Mouse (Mus musculus) megakaryocyte, embryonic 14.5 days (primary cell): ENCODE data around the gene Pign. TPM values are rescaled to one million over a fixed set of nuclear protein-coding genes. Genes with fewer than 3 reads are reported as not detected.

Experiments used
- H3K27me3 ChIP-seq: replicated peaks from 2 replicates; pipeline ENCODE3; 2012; ENCODE audit warnings: inconsistent platforms
- H3K36me3 ChIP-seq: replicated peaks from 2 replicates; pipeline ENCODE3; 2012; ENCODE audit warnings: low read length, inconsistent platforms, mixed read lengths
- H3K4me1 ChIP-seq: 2 replicates; pipeline ENCODE4 v1.6.1; 2012; ENCODE audit warnings: inconsistent platforms
- H3K4me3 ChIP-seq: replicated peaks from 2 replicates; pipeline ENCODE3; 2012; ENCODE audit warnings: moderate library complexity, mild to moderate bottlenecking, inconsistent platforms
- H3K9me3 ChIP-seq: 2 replicates; pipeline ENCODE4 v1.6.1; 2012; ENCODE audit warnings: inconsistent platforms
- FLI1 ChIP-seq: IDR thresholded peaks from 2 replicates; pipeline ENCODE4 v1.6.1; 2012; ENCODE audit warnings: low read length, inconsistent platforms, mixed read lengths
- GATA1 ChIP-seq: IDR thresholded peaks from 3 replicates; pipeline ENCODE4 v1.6.1; 2012; ENCODE audit warnings: mixed read lengths, low read length, inconsistent platforms, borderline replicate concordance
- polyA plus RNA-seq: library from polyadenylated mRNA; stranded (reverse); fragments of >175 nt; gene quantifications from 2 replicates; pipeline ENCODE4 v1.2.3, GENCODE M21; 2012; ENCODE audit warnings: low replicate concordance; ENCODE audit not compliant: insufficient read depth

Pign gene
- polyA plus RNA-seq, 1 experiment, result 1.9 TPM

DNA sequence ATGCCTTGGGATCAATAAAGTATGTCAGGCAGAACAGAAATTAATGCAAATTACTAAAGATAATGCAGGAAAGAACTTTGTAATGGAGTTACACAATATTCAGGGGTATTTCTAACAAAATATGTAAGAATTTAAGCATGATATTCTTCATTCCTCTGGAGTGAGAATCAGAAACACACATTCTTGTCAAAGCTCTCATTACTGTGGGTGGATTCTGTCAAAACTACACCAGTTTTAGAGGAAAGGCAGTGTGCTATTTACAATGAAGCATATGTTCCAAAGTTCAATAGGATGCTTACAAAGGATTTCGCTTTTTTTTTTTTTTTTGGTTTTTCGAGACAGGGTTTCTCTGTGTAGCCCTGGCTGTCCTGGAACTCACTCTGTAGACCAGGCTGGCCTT, 82.6 kb downstream of the Pign start:
- Histone ChIP-seq H3K4me1 (no peaks in the 10 kb centered on the region), H3K36me3 (peaks cover 77% of the 10 kb centered on the region), H3K9me3 (no peaks in the 10 kb centered on the region), H3K27me3 (no peaks in the 10 kb centered on the region), H3K4me3 (no peak overlapping the region)
- no peak for TF ChIP-seq GATA1
- no peak for TF ChIP-seq FLI1

DNA sequence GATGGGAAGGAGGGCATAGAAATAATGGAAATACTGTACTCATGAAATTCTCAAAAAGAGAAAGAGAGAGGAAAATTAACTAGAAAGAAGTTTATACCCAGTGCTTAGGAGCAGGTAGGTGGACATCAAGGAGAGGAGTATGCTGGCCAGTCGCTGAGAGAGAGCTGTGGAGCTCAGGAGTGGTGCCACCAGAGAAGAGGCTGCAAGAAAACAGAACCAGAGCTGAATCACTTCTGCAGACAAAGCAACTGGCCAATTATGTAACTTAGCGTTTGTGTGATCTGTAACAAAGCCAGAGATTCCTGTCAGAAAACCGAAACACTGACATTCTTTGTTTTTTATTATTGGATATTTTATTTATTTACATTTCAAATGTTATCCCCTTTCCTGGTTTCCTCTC, 97.4 kb downstream of the Pign start:
- H3K36me3 ChIP-seq, result peaks cover 49% of the 10 kb centered on the region
- TF ChIP-seq FLI1 (no peak), GATA1 (no peak)

DNA sequence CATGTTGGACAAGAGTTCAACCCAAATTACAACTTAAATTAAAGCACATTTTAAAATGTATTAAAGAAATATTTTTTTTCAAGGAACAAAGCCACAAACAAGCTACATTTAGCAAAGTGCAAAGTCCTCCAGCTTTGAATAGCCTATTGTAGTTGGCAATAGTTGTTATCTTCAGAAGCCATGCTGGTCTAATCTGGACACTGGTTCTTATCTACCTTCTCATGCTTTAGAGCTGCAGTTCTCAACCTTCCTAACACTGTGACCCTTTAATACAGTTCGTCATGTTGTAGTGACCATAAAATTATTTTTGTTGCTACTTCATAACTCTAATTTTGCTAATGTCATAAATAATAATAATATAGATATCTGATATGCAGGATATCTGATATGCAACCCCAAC, 99.2 kb downstream of the Pign start:
- Histone ChIP-seq H3K27me3 (no peaks in the 10 kb centered on the region), H3K4me3 (no peak overlapping the region), H3K36me3 (peaks cover 64% of the 10 kb centered on the region), H3K4me1 (no peaks in the 10 kb centered on the region), H3K9me3 (peaks cover 2% of the 10 kb centered on the region; the same call in 1 of the 2 replicates)
- TF ChIP-seq FLI1 (no peak), GATA1 (no peak)

More for the DNA sequence above, 97.4 kb downstream of the Pign start:
- Histone ChIP-seq H3K4me1 (no peaks in the 10 kb centered on the region), H3K27me3 (no peaks in the 10 kb centered on the region), H3K4me3 (no peak overlapping the region), H3K9me3 (peaks cover 2% of the 10 kb centered on the region; the same call in 1 of the 2 replicates)

DNA sequence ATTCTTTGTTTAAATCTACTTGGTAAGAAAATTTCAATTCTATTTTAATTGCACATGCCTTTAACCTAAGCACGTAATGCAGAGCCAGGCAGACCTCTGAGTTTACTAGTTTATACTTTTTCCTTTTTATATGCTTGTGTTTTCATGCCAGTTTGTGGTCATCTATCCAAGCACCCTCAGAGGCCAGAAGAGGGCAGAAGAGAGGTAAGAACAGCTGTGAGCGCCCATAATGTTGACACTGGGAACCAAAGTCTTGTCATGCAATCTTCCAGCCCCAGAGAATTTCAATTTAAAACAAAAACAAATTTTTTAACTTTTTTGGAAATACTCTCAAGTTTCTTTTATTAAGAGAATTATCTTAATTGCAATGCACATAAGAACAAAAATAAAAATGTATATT, 99.7 kb downstream of the Pign start:
- TF ChIP-seq GATA1, result no peak
- no peak for TF ChIP-seq FLI1
- H3K4me1 ChIP-seq, result no peaks in the 10 kb centered on the region
- H3K9me3 ChIP-seq, result peaks cover 2% of the 10 kb centered on the region; the same call in 1 of the 2 replicates
- H3K36me3 ChIP-seq, result peaks cover 69% of the 10 kb centered on the region
- no peaks in the 10 kb centered on the region for H3K27me3 ChIP-seq
- no peak overlapping the region for H3K4me3 ChIP-seq

DNA sequence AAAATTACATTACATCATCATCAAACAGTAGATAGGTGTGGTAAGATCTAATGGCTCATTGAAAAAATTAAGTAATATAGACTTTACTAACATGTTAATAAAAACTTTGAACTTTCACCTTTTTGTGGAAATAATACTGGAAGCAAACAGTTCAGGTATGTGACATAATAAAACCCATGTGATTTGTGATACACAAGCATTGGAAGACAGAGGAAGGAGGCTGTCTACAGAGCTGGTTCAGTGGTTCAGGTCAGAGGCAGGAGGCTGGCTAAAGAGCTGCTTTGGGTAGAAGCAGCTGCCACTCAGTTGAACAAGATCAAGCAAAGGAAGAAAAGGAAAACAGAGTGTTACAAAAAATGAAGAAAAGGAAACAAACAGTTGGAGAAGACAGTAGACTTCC, 107.4 kb downstream of the Pign start:
- Histone ChIP-seq H3K4me1 (peaks cover 32% of the 10 kb centered on the region), H3K9me3 (no peaks in the 10 kb centered on the region), H3K36me3 (peaks cover 84% of the 10 kb centered on the region), H3K27me3 (no peaks in the 10 kb centered on the region), H3K4me3 (no peak overlapping the region)
- TF ChIP-seq GATA1 (no peak), FLI1 (no peak)

DNA sequence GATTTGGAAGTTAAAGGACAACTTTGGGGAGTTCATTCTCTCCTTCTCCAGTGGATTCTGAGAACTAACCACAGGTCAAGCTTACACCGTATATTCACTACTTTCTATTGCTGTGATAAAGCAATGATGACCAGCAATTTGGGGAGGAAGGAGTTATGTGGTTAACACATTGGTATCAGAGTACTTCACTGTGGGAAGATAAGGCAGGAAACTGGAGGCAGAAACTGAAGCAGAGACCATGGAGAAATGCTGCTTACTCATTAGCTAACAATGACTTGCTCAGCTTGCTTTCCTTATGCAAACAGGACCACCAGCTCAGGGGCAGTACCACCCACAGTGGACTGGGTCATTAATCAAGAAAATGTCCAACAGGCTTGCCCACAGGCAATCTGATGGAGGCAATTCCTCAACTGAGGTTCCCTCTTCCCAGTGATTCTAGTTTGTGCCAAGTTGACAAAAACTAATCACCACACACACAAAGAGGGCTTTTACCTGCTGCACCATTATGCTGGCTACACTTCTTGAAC, 108.2 kb downstream of the Pign start:
- TF ChIP-seq FLI1, result no peak
- TF ChIP-seq GATA1, result no peak
- H3K27me3 ChIP-seq, result no peaks in the 10 kb centered on the region
- H3K4me1 ChIP-seq, result peaks cover 32% of the 10 kb centered on the region
- H3K9me3 ChIP-seq, result no peaks in the 10 kb centered on the region
- H3K36me3 ChIP-seq, result peaks cover 81% of the 10 kb centered on the region
- H3K4me3 ChIP-seq, result no peak overlapping the region

DNA sequence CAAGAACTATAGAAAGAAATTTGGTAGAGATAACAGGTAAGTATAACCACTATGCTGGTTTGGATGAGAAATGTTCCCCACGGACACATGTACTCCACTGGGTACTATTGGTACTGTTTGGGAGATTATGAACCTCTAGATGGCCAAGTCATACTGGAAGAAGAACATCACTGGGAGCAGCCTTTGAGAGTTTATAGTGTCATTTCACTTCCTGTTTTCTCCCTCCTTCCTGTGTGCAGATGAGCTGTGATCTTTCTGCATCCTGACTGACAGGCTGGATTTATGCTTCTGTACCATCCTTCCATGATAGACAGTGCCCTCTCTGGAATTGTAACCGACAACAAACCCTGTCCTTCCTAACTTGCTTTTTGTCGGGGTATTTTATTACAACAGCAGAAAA, 110.3 kb downstream of the Pign start:
- H3K36me3 ChIP-seq, result peaks cover 85% of the 10 kb centered on the region
- H3K4me1 ChIP-seq, result peaks cover 32% of the 10 kb centered on the region
- no peaks in the 10 kb centered on the region for H3K9me3 ChIP-seq
- TF ChIP-seq FLI1 (no peak), GATA1 (no peak)
- no peaks in the 10 kb centered on the region for H3K27me3 ChIP-seq
- no peak overlapping the region for H3K4me3 ChIP-seq

DNA sequence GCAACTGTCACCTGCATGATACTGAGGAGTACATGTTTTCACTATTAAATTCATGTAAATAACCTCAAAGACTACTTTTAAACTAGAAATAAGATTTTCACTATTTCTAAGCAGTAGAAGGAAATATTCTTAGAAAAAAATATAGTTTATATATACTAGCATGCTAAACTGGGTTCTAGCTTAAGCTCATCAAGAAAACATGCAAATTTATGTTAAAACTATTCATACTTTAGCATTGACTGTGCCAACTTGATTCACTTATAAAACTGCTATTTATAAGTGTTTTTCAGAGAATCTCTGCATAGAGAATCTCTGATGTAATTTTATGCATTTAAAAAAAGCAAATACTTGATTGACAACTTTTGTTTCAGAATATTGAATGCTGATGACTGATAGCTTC, 113.3 kb downstream of the Pign start:
- no peak overlapping the region for H3K4me3 ChIP-seq
- TF ChIP-seq GATA1 (no peak), FLI1 (no peak)
- no peaks in the 10 kb centered on the region for H3K9me3 ChIP-seq
- H3K36me3 ChIP-seq, result peaks cover 85% of the 10 kb centered on the region
- H3K27me3 ChIP-seq, result no peaks in the 10 kb centered on the region
- H3K4me1 ChIP-seq, result peaks cover 13% of the 10 kb centered on the region

DNA sequence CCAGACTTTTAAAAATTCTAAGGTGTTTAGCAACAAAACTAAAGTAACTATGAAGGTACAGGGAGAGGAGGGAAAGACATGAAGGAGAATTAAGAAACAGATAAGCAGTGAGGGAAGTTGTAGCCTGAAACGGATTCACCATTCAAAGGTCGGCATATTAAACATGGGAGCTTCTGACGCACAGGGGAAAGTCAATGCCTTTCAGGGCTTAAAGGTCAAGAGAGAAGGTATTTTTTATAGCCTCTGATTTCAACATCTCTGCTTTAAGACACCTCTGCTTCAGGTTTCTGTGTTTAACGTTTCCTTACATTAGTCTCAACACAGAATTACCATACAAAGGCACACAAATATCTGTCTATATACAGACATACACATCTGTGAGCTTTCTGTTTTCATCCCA, 113.8 kb downstream of the Pign start:
- Histone ChIP-seq H3K27me3 (no peaks in the 10 kb centered on the region), H3K4me1 (peaks cover 10% of the 10 kb centered on the region), H3K9me3 (no peaks in the 10 kb centered on the region), H3K4me3 (no peak overlapping the region), H3K36me3 (peaks cover 86% of the 10 kb centered on the region)
- TF ChIP-seq FLI1 (no peak), GATA1 (no peak)

DNA sequence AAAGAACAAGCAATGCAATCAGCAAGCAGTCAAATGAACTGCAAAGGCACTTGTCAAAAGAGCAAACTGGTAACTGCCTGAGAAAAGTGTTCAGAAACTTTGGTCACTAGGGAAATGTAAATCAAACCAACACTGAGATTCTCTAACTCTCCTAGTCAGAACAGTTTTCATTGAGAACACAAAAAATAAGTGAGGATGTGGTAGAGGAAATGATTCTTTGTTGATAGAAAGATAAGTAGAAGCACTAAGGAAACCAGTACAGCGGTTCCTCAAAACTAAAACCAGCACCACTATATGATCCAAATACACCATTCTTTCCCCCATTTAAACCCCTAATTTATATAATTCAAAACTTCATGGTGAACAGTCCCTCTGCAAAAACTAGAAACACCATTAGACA, 120.4 kb downstream of the Pign start:
- H3K9me3 ChIP-seq, result peaks cover 17% of the 10 kb centered on the region
- peaks cover 5% of the 10 kb centered on the region; the same call in 1 of the 2 replicates for H3K4me1 ChIP-seq
- no peak overlapping the region for H3K4me3 ChIP-seq
- TF ChIP-seq FLI1, result no peak
- TF ChIP-seq GATA1, result no peak
- no peaks in the 10 kb centered on the region for H3K27me3 ChIP-seq
- H3K36me3 ChIP-seq, result peaks cover 88% of the 10 kb centered on the region

DNA sequence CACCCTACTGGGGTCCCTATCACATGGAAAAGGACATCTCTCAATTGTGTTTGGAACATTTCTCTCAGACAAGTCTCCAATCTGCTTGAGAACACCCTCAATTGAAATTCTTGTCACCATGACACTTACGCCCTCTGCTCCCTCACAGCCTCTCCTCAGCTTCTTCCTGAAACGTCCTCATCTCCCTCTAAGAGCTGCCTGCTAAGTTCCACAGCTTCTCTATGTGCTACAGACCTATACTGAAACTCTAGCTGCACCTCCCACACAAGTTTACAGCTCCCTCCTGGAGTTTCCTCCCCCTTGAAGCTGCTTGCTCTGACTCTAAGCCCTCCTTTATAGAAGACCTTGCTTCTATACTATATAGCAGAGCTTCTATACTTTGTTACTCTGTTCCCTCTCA, 139.7 kb downstream of the Pign start:
- TF ChIP-seq GATA1 (no peak), FLI1 (no peak)

More for the DNA sequence above, 139.7 kb downstream of the Pign start:
- Histone ChIP-seq H3K4me1 (peaks cover 7% of the 10 kb centered on the region; the same call in 1 of the 2 replicates), H3K27me3 (no peaks in the 10 kb centered on the region), H3K4me3 (no peak overlapping the region), H3K36me3 (peaks cover 78% of the 10 kb centered on the region), H3K9me3 (no peaks in the 10 kb centered on the region)
